Mouse (Mus musculus) embryonic stem cell, embryonic (primary cell): ENCODE measurements around the gene Plin2.
"Not testable (repeated sequence)": the region's sequence is repeated elsewhere in the genome, so short reads cannot be mapped to it uniquely, and the experiment has no call there.

Source experiments
- CTCF ChIA-PET, 4 experiments: fragments of 300-600 bp in 2 of 4; fragments of 350-600 bp in 2 of 4; sonication (Branson Sonifier 250); formaldehyde crosslinking; loops; one replicate each; lab custom pipeline; 2022; ENCODE audit warnings: inconsistent platforms in 2 of 4; lab: Charles Lee
- POLR2A ChIA-PET, 4 experiments: fragments of 300-600 bp in 2 of 4; fragments of 350-600 bp in 2 of 4; sonication (Branson Sonifier 250); formaldehyde crosslinking; loops; one replicate each; lab custom pipeline; 2022; ENCODE audit warnings: antibody characterized with exemption in 4 of 4, inconsistent platforms in 1 of 4; lab: Charles Lee

Gene Plin2

DNA sequence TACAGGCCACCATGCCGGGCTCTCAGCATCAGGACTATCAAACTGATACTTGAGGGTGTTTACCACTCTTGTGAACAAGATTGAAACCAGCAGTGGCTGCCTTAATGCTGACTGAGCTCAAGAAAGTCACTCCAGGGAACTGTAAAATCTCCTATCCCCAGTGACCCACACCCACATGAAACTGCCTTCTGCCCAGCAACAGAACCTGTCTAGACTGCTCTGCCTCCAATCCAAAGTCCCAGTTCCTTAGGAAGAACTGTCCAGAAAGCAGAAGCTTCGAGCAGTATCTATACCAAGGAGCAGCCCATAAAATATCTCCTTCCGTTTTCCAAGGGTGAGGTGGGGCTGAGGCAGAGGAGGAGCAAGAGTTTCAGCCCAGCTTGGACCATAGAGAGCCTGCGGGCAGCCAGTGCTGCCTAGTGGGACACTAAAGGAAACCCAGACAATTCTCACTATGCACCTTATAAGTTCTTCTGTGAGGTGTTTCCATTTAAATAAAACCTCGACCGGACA, 563 bp downstream of the Plin2 start:
- ChIA-PET CTCF (interaction anchor here in 1 of 4 experiments (1.4 kb wide), 1 partner anchor 95 kb away, joined by 3 read pairs; no protein-coding TSS in a partner anchor), POLR2A (interaction anchor here in 3 of 4 experiments (0.7 to 3.3 kb wide), 18 partner anchors 9 to 188 kb away, joined by 3 to 19 read pairs (median 4); partner anchors contain the start of genes Haus6 (in 2 of the 3), Rraga (in 2 of the 3) and Rps6 (in 1 of the 3))

DNA sequence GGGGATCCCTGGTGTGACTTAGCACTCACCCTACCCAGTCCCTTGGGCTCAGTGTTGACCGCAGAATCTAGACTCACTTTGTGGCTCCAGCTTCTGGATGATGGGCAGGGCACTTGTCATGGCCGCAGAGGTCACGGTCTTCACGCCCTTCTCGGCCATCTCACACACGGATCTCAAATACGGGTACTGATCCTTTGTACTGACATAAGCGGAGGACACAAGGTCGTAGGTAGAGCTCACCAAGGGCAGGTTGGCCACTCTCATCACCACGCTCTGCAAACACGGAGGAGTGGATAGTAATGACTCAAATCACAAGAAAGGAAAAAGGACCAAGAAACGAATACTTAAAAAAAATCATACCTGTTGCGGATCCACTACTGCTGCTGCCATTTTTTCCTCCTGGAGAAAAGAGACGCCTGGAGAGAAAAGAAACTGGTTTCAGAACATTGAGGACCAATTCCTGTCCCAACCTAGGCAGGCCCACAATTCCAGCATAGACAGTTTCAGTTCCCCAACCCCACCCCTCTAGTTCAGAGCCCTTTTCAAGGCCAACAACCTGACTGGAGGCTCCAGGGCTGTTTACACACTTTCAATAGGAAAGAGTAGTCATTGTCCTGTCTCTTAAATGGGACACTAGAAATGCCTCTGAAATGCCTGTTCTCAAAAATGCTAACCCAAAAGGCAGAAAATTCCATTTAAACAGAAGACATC, 1.4 kb downstream of the Plin2 start:
- POLR2A ChIA-PET = interaction anchor here in 3 of 4 experiments (1.0 to 3.3 kb wide), 10 partner anchors 11 to 93 kb away, joined by 3 to 19 read pairs (median 4); partner anchors contain the start of genes Rraga (in 2 of the 3) and Haus6 (in 1 of the 3)
- CTCF ChIA-PET = no interaction called here

DNA sequence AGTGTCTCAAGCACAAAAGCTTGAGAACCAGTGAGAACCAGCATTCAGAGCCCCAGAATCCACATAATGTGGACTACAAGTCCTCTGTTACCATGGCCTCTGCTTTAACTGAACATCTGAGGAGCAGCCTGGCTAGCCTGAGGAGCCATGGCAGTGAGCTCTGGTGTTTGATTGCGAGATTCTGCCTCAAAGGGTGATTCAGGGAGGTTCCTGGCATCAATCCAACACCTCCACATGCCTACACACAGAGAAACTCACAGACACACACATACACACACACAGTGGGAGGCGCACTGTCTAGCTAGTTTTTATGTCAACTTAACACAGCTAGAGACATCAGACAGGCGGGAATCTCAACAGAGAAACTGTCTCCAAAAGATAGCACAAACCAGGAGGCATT, 4.3 kb downstream of the Plin2 start:
- POLR2A ChIA-PET = interaction anchor here in 1 of 4 experiments (0.6 to 1.7 kb wide), 3 partner anchors 19 to 66 kb away, joined by 3 to 4 read pairs (median 3); no protein-coding TSS in a partner anchor
- CTCF ChIA-PET = no interaction called here

DNA sequence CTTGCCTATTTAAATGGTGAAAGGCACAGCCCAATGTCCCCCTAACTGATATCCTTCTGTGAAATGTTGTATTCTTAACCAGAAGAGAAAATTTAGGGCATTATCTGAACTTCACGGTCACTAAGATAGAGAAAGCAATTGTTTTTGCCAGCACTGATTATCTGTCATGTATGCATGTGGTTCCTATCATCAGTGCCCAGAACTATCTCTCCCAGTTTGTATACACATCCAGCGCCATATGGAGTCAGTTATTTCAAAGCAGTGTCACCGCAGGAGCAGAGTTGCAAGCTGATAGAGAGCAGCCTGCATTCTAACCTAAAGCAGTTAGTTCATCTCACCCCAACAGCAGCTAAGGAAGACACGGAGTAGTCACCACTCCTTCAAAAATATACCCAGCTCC, 5.9 kb downstream of the Plin2 start:
- CTCF ChIA-PET = no interaction called here

DNA sequence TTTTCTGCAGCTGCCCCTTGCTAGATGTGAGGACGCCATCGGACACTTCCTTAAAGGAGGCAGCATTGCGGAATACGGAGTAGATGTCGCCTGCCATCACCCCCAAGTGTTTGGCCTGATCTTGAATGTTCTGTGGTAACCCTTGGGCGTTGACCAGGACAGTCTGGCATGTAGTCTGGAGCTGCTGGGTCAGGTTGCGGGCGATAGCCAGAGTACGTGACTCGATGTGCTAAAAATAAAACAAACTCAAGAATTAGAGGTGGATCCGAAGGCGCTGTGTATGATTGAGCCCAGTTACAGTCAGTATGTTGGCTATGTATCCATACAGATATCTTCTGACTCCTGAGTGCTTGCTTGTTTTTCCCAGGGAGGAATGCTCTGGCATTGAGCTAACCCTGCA, 12.7 kb downstream of the Plin2 start:
- POLR2A ChIA-PET = interaction anchor here in 3 of 4 experiments (0.6 to 1.6 kb wide), 10 partner anchors 11 to 105 kb away, joined by 3 to 6 read pairs (median 3); partner anchors contain the start of gene Plin2 (in 2 of the 3)
- CTCF ChIA-PET = interaction anchor here in 2 of 4 experiments (0.8 kb wide), 2 partner anchors 30 kb away, joined by 3 to 4 read pairs; no protein-coding TSS in a partner anchor

More for the DNA sequence above, 5.9 kb downstream of the Plin2 start:
- POLR2A ChIA-PET = interaction anchor here in 1 of 4 experiments (1.2 kb wide), 1 partner anchor 75 kb away, joined by 3 read pairs; no protein-coding TSS in a partner anchor

DNA sequence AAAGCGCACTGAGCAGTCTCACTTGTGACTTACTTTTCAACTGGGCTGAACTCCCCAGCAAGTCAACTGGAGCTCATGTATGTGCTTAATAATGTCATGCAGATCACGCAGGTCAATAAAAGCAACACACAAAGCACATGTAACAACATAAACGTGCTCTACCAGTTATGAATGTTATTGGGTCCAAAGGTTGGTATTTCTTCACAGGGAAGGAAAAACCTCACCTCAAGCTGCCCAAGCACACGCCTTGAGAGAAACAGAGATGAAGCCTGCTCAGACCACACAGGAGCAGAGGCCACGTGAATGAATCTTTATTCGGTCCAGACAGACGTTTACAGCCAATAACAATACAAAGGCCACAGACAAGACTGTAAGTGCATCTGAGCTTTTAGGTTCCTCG, 13.4 kb downstream of the Plin2 start:
- POLR2A ChIA-PET = interaction anchor here in 3 of 4 experiments (0.6 to 1.6 kb wide), 9 partner anchors 8 to 45 kb away, joined by 3 to 6 read pairs (median 3); partner anchors contain the start of gene Plin2 (in 2 of the 3)
- CTCF ChIA-PET = interaction anchor here in 1 of 4 experiments (0.8 kb wide), 1 partner anchor 29 kb away, joined by 4 read pairs; no protein-coding TSS in a partner anchor

DNA sequence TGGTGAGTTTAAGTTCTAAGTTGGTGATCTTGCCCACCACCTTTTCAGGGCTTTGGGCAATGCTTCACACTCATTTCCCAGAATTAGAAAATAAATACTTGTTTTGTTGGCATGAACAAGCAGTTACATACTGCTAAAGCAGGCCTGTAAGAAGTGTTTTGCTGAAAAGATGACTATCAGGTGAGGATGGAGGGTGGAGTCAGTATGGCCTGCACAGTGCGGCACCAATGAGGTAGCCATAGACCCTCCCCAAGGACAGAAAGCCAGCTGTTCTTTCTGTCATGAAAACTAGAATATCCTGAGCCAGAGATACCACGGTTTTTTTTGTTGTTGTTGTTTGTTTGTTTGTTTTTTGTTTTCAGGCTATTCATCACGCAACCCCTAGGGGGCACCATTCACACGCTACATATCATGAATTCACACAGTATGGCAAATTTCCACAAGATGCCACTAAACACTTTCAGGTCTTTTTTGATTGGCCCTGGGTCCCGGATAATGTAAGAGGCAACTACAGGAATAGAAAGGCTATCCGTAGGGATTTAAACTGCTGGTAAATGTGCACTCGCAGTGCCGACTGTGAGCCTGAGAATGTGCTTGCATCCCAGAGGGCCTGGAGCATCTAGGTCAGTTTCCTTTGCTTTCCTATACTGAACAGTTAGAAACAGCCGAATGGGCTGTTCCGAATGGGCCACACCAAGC, 18.0 kb downstream of the Plin2 start:
- POLR2A ChIA-PET = interaction anchor here in 1 of 4 experiments (0.5 to 0.8 kb wide), 2 partner anchors 17 to 74 kb away, joined by 3 read pairs; no protein-coding TSS in a partner anchor
- CTCF ChIA-PET = interaction anchor here in 2 of 4 experiments (0.6 to 1.0 kb wide), 2 partner anchors 27 to 44 kb away, joined by 3 read pairs; no protein-coding TSS in a partner anchor

DNA sequence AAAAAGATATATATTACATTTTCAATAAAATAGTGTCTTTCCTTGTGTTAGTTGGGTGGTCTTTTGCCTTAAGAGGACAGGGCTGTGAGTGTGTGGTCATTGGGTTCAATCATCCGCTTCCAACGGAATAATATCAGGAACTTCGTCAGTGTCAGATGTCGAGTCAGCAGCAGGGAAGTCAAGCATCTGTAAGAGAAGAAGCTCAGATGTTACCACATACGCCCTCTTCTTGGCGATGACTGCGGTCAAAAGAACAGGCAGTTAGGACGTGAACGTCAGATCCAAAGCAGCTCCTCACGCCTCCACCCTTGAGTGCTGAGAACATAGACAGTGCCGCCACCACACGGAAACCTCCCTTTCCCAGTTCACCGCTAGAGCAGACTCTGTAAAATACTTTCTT, 21.5 kb downstream of the Plin2 start:
- CTCF ChIA-PET = not testable (repeated sequence)

DNA sequence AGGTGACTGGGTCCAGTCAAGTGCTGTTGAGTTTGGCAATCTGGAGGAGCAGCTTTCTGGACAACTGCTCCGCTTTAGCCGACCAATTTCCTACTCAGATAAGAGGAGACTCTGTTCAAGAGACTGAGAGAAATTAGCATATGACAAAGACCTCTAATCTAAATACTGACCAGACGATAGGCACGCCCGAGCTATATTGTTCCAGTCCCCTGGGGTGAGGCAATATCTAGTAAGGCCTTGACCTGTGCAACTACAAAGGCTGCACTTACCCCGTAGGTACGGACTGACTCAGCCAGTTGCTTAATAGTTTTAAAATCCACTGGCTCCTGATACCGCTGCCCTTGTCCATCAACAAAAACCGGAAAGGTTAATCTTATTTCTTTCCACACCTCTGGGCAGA, 32.3 kb downstream of the Plin2 start:
- POLR2A ChIA-PET = interaction anchor here in 2 of 4 experiments (1.0 to 1.1 kb wide), 2 partner anchors 10 to 26 kb away, joined by 3 to 5 read pairs; partner anchors contain the start of gene Haus6 (in 1 of the 2)
- CTCF ChIA-PET = not testable (repeated sequence)

More for the DNA sequence above, 21.5 kb downstream of the Plin2 start:
- POLR2A ChIA-PET = interaction anchor here in 1 of 4 experiments (0.6 kb wide), 1 partner anchor 299 kb away, joined by 3 read pairs; no protein-coding TSS in a partner anchor

DNA sequence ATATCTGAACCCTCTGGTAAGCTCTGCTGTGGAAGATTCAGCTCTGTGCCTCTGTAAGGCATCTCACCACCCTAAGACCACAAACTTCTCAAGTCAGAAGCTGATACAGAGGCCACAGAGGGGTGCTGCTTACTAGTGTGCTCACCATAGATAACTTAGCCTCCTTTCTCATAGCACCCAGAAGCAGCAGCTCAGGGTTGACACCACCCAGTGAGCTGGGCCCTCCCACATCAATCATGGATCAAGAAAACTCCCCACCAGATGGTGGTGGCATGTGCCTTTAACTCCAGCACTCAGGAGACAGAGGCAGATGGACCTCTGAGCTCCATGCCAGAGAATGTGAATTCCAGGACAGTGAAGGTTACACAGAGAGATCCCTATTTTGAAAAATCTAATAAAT, 35.0 kb downstream of the Plin2 start:
- CTCF ChIA-PET = interaction anchor here in 1 of 4 experiments (0.6 kb wide), 1 partner anchor 14 kb away, joined by 3 read pairs; no protein-coding TSS in a partner anchor
- POLR2A ChIA-PET = interaction anchor here in 2 of 4 experiments (0.6 to 1.6 kb wide), 5 partner anchors 13 to 40 kb away, joined by 3 to 6 read pairs (median 4); partner anchors contain the start of genes Haus6 (in 1 of the 2) and Plin2 (in 1 of the 2)

DNA sequence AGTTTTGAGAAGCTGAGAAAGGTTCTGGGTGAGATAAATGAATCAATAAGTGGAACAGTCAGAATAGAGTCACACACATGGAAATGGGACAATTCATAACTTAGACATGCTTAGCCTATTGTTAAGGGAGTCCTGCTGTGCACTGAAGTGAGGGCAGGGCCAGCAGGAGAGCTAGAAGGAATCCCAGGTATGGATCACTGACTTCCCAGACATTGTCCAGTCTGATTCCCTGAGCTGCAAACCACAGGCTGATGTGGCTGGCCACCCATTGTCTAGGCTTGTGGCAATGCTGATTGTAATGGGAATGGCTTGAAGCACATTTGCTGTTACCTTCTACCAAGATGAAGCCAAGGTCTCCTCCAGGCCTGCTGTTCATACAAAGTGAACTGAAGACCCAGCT, 35.5 kb downstream of the Plin2 start:
- ChIA-PET POLR2A (interaction anchor here in 2 of 4 experiments (0.6 to 1.6 kb wide), 4 partner anchors 22 to 146 kb away, joined by 3 to 5 read pairs (median 4); partner anchors contain the start of genes Haus6 (in 1 of the 2) and Plin2 (in 1 of the 2)), CTCF (interaction anchor here in 1 of 4 experiments (0.6 kb wide), 1 partner anchor 13 kb away, joined by 3 read pairs; no protein-coding TSS in a partner anchor)

DNA sequence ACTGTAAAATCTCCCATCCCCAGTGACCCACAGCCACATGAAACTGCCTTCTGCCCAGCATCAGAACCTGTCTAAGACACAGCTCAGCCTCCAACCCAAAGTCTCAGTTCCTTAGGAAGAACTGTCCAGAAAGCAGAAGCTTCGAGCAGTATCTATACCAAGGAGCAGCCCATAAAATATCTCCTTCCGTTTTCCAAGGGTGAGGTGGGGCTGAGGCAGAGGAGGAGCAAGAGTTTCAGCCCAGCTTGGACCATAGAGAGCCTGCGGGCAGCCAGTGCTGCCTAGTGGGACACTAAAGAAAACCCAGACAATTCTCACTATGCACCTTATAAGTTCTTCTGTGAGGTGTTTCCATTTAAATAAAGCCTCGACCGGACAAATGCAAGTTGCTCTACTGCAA, 37.3 kb downstream of the Plin2 start:
- POLR2A ChIA-PET = interaction anchor here in 2 of 4 experiments (0.8 to 1.9 kb wide), 5 partner anchors 21 to 225 kb away, joined by 3 to 10 read pairs (median 3); partner anchors contain the start of genes Haus6 (in 2 of the 2) and Rps6 (in 1 of the 2)
- CTCF ChIA-PET = interaction anchor here in 1 of 4 experiments (0.5 kb wide), 1 partner anchor 9 kb away, joined by 5 read pairs; no protein-coding TSS in a partner anchor

DNA sequence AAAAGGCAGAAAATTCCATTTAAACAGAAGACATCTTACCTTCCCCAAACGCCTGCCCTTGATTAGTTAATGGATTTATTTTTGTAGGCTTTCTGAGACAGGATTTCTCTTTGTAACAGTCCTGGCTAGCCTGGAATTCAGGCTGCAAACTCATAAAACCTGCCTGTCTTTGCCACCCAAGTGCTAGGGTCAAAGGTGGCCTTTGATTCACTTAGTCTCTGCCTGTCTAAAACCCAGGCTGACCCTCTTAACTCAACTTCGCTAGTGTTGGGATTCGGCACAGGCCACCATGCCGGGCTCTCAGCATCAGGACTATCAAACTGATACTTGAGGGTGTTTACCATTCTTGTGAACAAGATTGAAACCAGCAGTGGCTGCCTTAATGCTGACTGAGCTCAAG, 38.0 kb downstream of the Plin2 start:
- CTCF ChIA-PET = no interaction called here
- POLR2A ChIA-PET = interaction anchor here in 1 of 4 experiments (1.1 to 1.5 kb wide), 2 partner anchors 20 to 79 kb away, joined by 3 to 4 read pairs; partner anchors contain the start of gene Haus6

DNA sequence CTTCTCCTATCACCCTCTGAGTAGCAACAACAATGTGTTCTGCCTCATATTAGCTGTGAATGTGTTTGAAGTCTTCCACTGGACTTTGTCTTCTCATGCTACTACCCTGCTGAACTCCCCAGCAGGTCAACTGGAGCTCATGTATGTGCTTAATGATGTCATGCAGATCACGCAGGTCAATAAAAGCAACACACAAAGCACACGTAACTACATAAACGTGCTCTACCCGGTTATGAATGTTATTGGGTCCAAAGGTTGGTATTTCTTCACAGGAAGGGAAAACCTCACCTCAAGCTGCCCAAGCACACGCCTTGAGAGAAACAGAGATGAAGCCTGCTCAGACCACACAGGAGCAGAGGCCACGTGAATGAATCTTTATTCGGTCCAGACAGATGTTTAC, 43.4 kb downstream of the Plin2 start:
- CTCF ChIA-PET = interaction anchor here in 1 of 4 experiments (1.1 kb wide), 1 partner anchor 30 kb away, joined by 4 read pairs; no protein-coding TSS in a partner anchor
- POLR2A ChIA-PET = interaction anchor here in 2 of 4 experiments (0.7 to 1.5 kb wide), 4 partner anchors 14 to 30 kb away, joined by 3 to 6 read pairs (median 5); partner anchors contain the start of gene Haus6 (in 2 of the 2)

DNA sequence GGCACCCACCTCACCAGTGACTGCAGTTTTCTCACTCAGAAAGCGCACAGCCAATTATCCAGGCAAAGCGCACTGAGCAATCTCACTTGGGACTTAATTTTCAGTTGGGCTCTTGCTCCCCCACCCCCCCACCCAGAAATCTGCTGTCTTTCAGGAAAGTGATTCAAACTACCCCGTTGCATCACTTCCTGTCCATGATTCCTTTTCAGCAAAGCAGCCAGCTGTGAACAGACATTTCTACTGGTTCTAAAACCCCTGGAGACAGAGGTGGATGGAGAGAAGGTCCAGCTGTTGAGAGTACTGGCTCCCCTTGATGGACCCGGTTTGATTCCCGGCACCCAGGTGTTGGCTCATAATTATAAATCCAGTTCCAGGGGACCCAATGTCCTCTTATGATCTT, 44.4 kb downstream of the Plin2 start:
- ChIA-PET POLR2A (interaction anchor here in 2 of 4 experiments (0.8 kb wide), 2 partner anchors 30 to 61 kb away, joined by 3 read pairs; no protein-coding TSS in a partner anchor), CTCF (interaction anchor here in 1 of 4 experiments (0.7 kb wide), 1 partner anchor 68 kb away, joined by 3 read pairs; no protein-coding TSS in a partner anchor)

DNA sequence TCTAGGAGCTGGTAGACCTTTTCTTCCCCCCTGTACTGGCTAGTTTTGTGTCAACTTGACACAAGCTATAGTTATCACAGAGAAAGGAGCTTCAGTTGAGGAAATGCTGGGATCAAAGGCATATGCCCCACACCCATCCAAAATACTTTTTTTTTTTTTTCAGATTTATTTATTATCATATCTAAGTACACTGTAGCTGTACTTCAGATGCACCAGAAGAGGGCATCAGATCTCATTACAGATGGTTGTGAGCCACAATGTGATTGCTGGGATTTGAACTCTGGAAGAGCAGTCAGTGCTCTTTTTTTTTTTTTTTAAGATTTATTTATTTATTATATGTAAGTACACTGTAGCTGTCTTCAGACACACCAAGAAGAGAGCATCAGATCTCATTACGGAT, 47.3 kb downstream of the Plin2 start:
- ChIA-PET POLR2A (interaction anchor here in 2 of 4 experiments (0.7 to 2.9 kb wide), 4 partner anchors 11 to 46 kb away, joined by 3 to 19 read pairs (median 6); partner anchors contain the start of gene Haus6 (in 2 of the 2)), CTCF (interaction anchor here (0.6 to 0.8 kb wide), 6 partner anchors 40 to 833 kb away, joined by 3 to 7 read pairs (median 4); no protein-coding TSS in a partner anchor)

DNA sequence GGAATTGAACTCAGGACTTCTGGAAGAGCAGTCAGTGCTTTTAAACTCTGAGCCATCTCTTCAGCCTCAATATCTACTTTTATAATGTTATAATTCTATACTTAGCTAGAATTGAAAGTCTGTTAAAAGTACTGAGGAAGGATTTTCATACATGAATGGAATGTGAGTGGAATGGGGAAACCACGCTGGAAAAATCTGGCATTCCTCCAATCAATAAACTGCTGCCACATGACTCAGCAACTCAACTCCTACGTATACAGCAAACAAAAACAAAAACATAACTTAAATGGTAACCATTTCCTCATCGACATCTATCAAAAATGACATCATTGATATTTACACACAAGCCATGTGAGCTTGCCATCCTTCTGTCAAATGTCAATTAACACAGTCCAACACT, 47.7 kb downstream of the Plin2 start:
- ChIA-PET CTCF (interaction anchor here (0.7 to 0.8 kb wide), 5 partner anchors 74 to 834 kb away, joined by 3 to 7 read pairs (median 4); no protein-coding TSS in a partner anchor), POLR2A (interaction anchor here in 2 of 4 experiments (0.6 to 2.9 kb wide), 6 partner anchors 10 to 45 kb away, joined by 3 to 19 read pairs (median 4); partner anchors contain the start of gene Haus6 (in 2 of the 2))
